7 mouse cellular contexts compared by ENCODE assay signal in genomic region chrY:897393-898227, GRCm38 (mm10). TPM values are rescaled to one million over a fixed set of nuclear protein-coding genes. Genes with fewer than 3 reads are reported as not detected.
DNase-seq lines count a peak whose midpoint lies in the region; ATAC-seq lines count a peak whose summit lies in the region.

Gene Kdm5d (plus strand): TSS chrY:897788.

- H3K27me3 ChIP-seq in embryonic facial prominence, embryonic 15.5 days: no peaks in the 10 kb centered on the region
- no peaks in the 10 kb centered on the region for H3K27me3 ChIP-seq in heart, embryonic 14.5 days (ENCODE audit: control insufficient read depth, insufficient read depth, low read length)

- no peak for ATAC-seq in embryonic facial prominence, embryonic 15.5 days (ENCODE audit: insufficient number of reproducible peaks, low FRiP score, low TSS enrichment, low read depth)
- ATAC-seq in heart, embryonic 14.5 days (ENCODE audit: insufficient number of reproducible peaks, insufficient read depth, low FRiP score, low read depth): no peak
- peak; percentile 67; the same call in 1 of the 2 replicates for ATAC-seq in megakaryocyte-erythroid progenitor cell, adult 5-6 weeks (replicated peaks; ENCODE audit: low FRiP score, low TSS enrichment, poor library complexity, severe bottlenecking)

- no peaks in the 10 kb centered on the region for H3K36me3 ChIP-seq in embryonic facial prominence, embryonic 15.5 days
- no peaks in the 10 kb centered on the region for H3K36me3 ChIP-seq in heart, embryonic 14.5 days (ENCODE audit: control insufficient read depth, insufficient read depth, low read length)

- 2% methylated on average over 31 of the region's 34 CpGs for WGBS in embryonic facial prominence, embryonic 15.5 days
- WGBS in heart, embryonic 14.5 days: under 1% methylated on average over 23 of the region's 34 CpGs
- WGBS in large intestine, adult 2 months: 5% methylated on average over 32 of the region's 34 CpGs

- H3K9ac ChIP-seq in embryonic facial prominence, embryonic 15.5 days: no peak within 1 kb of the TSS
- H3K9ac ChIP-seq in heart, embryonic 14.5 days (ENCODE audit: low read length): peak within 1 kb of the TSS; percentile 64

- no peaks in the 10 kb centered on the region for H3K4me1 ChIP-seq in embryonic facial prominence, embryonic 15.5 days
- H3K4me1 ChIP-seq in heart, embryonic 14.5 days (ENCODE audit: control insufficient read depth in 2 of 2, insufficient read depth in 2 of 2, low read length in 2 of 2): no peaks in the 10 kb centered on the region

- H3K27ac ChIP-seq in embryonic facial prominence, embryonic 15.5 days (replicated peaks): no peak within 1 kb of the TSS
- H3K27ac ChIP-seq in heart, embryonic 14.5 days (replicated peaks in 1 of 2; ENCODE audit: control insufficient read depth in 1 of 2, insufficient read depth in 1 of 2, low read depth in 2 of 2, low read length in 2 of 2): no peak within 1 kb of the TSS; a peak in 1 of 4 replicates

- peak; percentile 85 for DNase-seq in CD4-positive helper T cell, adult 2 months (ENCODE audit: low read depth, low spot score)
- peak; percentile 75 for DNase-seq in Muller cell, postnatal 12 days (ENCODE audit: inconsistent ontology term)
- peak; percentile 35 for DNase-seq in large intestine, adult 2 months (ENCODE audit: low read depth, low spot score)
- DNase-seq in skeletal muscle tissue, adult 2 months (ENCODE audit: low read depth, low spot score): peak; percentile 54

- H3K4me2 ChIP-seq in embryonic facial prominence, embryonic 15.5 days (replicated peaks): 0 out of 2 replicates have a peak within 1 kb of the TSS, but pooled peaks have one; percentile 22
- H3K4me2 ChIP-seq in heart, embryonic 14.5 days (ENCODE audit: low read length): peak within 1 kb of the TSS; percentile 54

- H3K4me3 ChIP-seq in embryonic facial prominence, embryonic 15.5 days (replicated peaks): peak within 1 kb of the TSS; percentile 44
- H3K4me3 ChIP-seq in heart, embryonic 14.5 days (ENCODE audit: control insufficient read depth in 1 of 2, insufficient read depth in 1 of 2, low read depth in 1 of 2, low read length in 2 of 2): peak within 1 kb of the TSS; percentile 43 to 54

- no peaks in the 10 kb centered on the region for H3K9me3 ChIP-seq in embryonic facial prominence, embryonic 15.5 days (replicated peaks)
- H3K9me3 ChIP-seq in heart, embryonic 14.5 days (ENCODE audit: control insufficient read depth, low read length): no peaks in the 10 kb centered on the region

RNA-seq across cellular contexts. Expression of gene Kdm5d, which starts in this region (rescaled TPM):
- polyA plus RNA-seq in embryonic facial prominence, embryonic 15.5 days (2015; fragmentation: Nextera tagmentation; extraction: Ambion mirVana): 7.5 and 9.4 TPM in 2 replicates
- 16.4 TPM in 1 of 2 replicates, not detected in the other for polyA plus RNA-seq in heart, embryonic 14.5 days (2014; fragmentation: Nextera tagmentation; extraction: Ambion mirVana)
- 8.4 TPM in 1 of 2 replicates, not detected in the other for polyA plus RNA-seq in large intestine, adult 2 months (2012; rRNA removed)
- total RNA-seq in megakaryocyte-erythroid progenitor cell, adult 5-6 weeks (2014; fragmentation: Nextera tagmentation): 22.9 and 24.8 TPM in 2 replicates
- total RNA-seq in megakaryocyte-erythroid progenitor cell, adult 5-6 weeks (2017): 17.0 and 31.8 TPM in 2 replicates

Comparison
In these comparisons a context has a peak if more than half of its experiments do, and no peak if none do; other contexts are left out.
1. DNase-seq: peak in every context shown above with its lines; median percentile 85 in CD4-positive helper T cell, adult 2 months; 75 in Muller cell, postnatal 12 days; 54 in skeletal muscle tissue, adult 2 months; 35 in large intestine, adult 2 months.